Mouse (Mus musculus) stomach, postnatal 0 days (tissue): ENCODE measurements around the gene Gm11011. TPM values are rescaled to one million over a fixed set of nuclear protein-coding genes. Genes with fewer than 3 reads are reported as not detected.
A peak's percentile ranks its signal among the peaks of the same experiment; 100 is the strongest.
"Not testable (repeated sequence)": the region's sequence is repeated elsewhere in the genome, so short reads cannot be mapped to it uniquely, and the experiment has no call there.

Experiments
- ATAC-seq: fragments of 200-750 bp; cut with Nextera tagmentation; 2 replicates; pipeline ENCODE4 v1.8.0; 2017; ENCODE audit not compliant: low FRiP score, low TSS enrichment
- DNase-seq: peaks from one replicate; pipeline ENCODE4 v3.0.0-alpha.2; 2016; ENCODE audit warnings: low spot score
- H3K27ac ChIP-seq: fragments of 300-500 bp; sonication (generic); replicated peaks from 2 replicates; pipeline ENCODE4 v1.5.1; 2014; ENCODE audit warnings: mild to moderate bottlenecking, control low read depth
- H3K27me3 ChIP-seq: fragments of 300-500 bp; sonication (generic); 2 replicates; pipeline ENCODE4 v1.6.1; 2014; ENCODE audit warnings: low read length; ENCODE audit not compliant: control insufficient read depth, insufficient read depth
- H3K36me3 ChIP-seq: fragments of 300-500 bp; sonication (generic); 2 replicates; pipeline ENCODE4 v1.6.1; 2014; ENCODE audit warnings: low read length, mixed read lengths; ENCODE audit not compliant: control insufficient read depth, insufficient read depth
- H3K4me1 ChIP-seq: fragments of 300-500 bp; sonication (generic); replicated peaks from 2 replicates; pipeline ENCODE4 v1.6.1; 2014; ENCODE audit warnings: antibody characterized with exemption; ENCODE audit not compliant: control insufficient read depth, insufficient read depth
- H3K4me2 ChIP-seq: fragments of 300-500 bp; sonication (generic); replicated peaks from 2 replicates; pipeline ENCODE4 v1.6.1; 2014; ENCODE audit warnings: low read depth, mild to moderate bottlenecking, control low read depth, moderate library complexity
- H3K4me3 ChIP-seq: fragments of 300-500 bp; sonication (generic); 2 replicates; pipeline ENCODE4 v1.5.1; 2014; ENCODE audit warnings: low read depth, low read length, control low read depth
- H3K9ac ChIP-seq: fragments of 300-500 bp; sonication (generic); 2 replicates; pipeline ENCODE4 v1.6.1; 2014; ENCODE audit warnings: mild to moderate bottlenecking, low read length, control low read depth, mixed read lengths
- H3K9me3 ChIP-seq: fragments of 300-500 bp; sonication (generic); 2 replicates; pipeline ENCODE4 v1.6.1; 2016; ENCODE audit warnings: low read length; ENCODE audit not compliant: control insufficient read depth
- CTCF ChIP-seq: IDR thresholded peaks from 2 replicates; pipeline ENCODE4 v1.5.1; 2016; ENCODE audit warnings: antibody characterized with exemption, low read depth, mild to moderate bottlenecking, moderate library complexity
- EP300 ChIP-seq: optimal IDR thresholded peaks from 2 replicates; pipeline ENCODE3; 2016; ENCODE audit warnings: antibody characterized with exemption
- WGBS: fragments of 180-500 bp; shearing (Covaris S2); extraction: QIAGEN DNeasy Blood & Tissue Kit; methylation state at CpG from one replicate; pipeline ENCODE4 v1.1.7; 2014; 5-methylcytosine and 5-hydroxymethylcytosine counted together
- polyA plus RNA-seq: library from polyadenylated mRNA; unstranded; fragments of >200 nt; fragmentation: Nextera tagmentation; extraction: Ambion mirVana; gene quantifications from 2 replicates; pipeline ENCODE4 v1.2.1, GENCODE M21; 2015

The Gm11011 gene
- polyA plus RNA-seq: not detected in 2 replicates

GRCm38 (mm10) chr2:169587645-169588044 is at the start of gene Gm11011:
Gene Gm11011, minus strand, starts transcription at chr2:169587745.
- ATAC-seq, H3K36me3 ChIP-seq: not testable (repeated sequence)

GRCm38 (mm10) chr2:169636414-169636813 is 48.9 kb upstream of the Gm11011 start:
- Histone ChIP-seq H3K4me3 (peak overlapping the region; percentile 21; the same call in 1 of the 2 replicates), H3K9me3 (no peaks in the 10 kb centered on the region), H3K4me2 (peak overlapping the region; percentile 89), H3K27me3 (no peaks in the 10 kb centered on the region), H3K27ac (peak overlapping the region; percentile 61), H3K4me1 (no peaks in the 10 kb centered on the region), H3K36me3 (no peaks in the 10 kb centered on the region), H3K9ac (no peak overlapping the region; the same call in 1 of the 2 replicates)
- ATAC-seq: no peak
- 27% methylated on average over 4 of the region's 4 CpGs for WGBS
- TF ChIP-seq EP300 (no peak), CTCF (no peak)
- no peak for DNase-seq

More at GRCm38 (mm10) chr2:169587645-169588044, at the start of gene Gm11011:
- not testable (repeated sequence) for H3K9me3 ChIP-seq, DNase-seq, H3K4me1 ChIP-seq, H3K9ac ChIP-seq, H3K4me3 ChIP-seq, H3K27me3 ChIP-seq, H3K4me2 ChIP-seq
- H3K27ac ChIP-seq: 0 out of 2 replicates have a peak within 1 kb of the TSS, but pooled peaks have one; percentile 40

GRCm38 (mm10) chr2:169635428-169635827 is 47.9 kb upstream of the Gm11011 start:
- H3K4me3 ChIP-seq: peak overlapping the region; percentile 67
- DNase-seq (no peak), ATAC-seq (no peak)
- no peaks in the 10 kb centered on the region for H3K27me3 ChIP-seq
- H3K27ac ChIP-seq: peak overlapping the region; percentile 90
- no peaks in the 10 kb centered on the region for H3K9me3 ChIP-seq
- no peak for TF ChIP-seq EP300
- TF ChIP-seq CTCF: peak; percentile 10; the same call in 1 of the 2 replicates
- H3K4me2 ChIP-seq: peak overlapping the region; percentile 89
- WGBS: 20% methylated on average over 7 of the region's 7 CpGs
- no peaks in the 10 kb centered on the region for H3K4me1 ChIP-seq
- peak overlapping the region; percentile 45 for H3K9ac ChIP-seq
- no peaks in the 10 kb centered on the region for H3K36me3 ChIP-seq

- TF ChIP-seq CTCF: no peak
- DNase-seq: no peak
These were observed 47.3 kb upstream of the Gm11011 start for GRCm38 (mm10) chr2:169634619-169635382.

GRCm38 (mm10) chr2:169633491-169634289 is 46.1 kb upstream of the Gm11011 start:
- Histone ChIP-seq H3K4me2 (peak overlapping the region; percentile 89), H3K4me3 (peak overlapping the region; percentile 67), H3K9me3 (no peaks in the 10 kb centered on the region), H3K9ac (peak overlapping the region; percentile 81), H3K4me1 (no peaks in the 10 kb centered on the region), H3K27ac (peak overlapping the region; percentile 90), H3K27me3 (no peaks in the 10 kb centered on the region), H3K36me3 (no peaks in the 10 kb centered on the region)
- DNase-seq (peak; percentile 58), ATAC-seq (peak; percentile 69)
- 1% methylated on average over 38 of the region's 38 CpGs for WGBS
- no peak for TF ChIP-seq CTCF
- TF ChIP-seq EP300: no peak

More at GRCm38 (mm10) chr2:169634619-169635382, 47.3 kb upstream of the Gm11011 start:
- H3K27ac ChIP-seq: peak overlapping the region; percentile 90
- peak overlapping the region; percentile 67 for H3K4me3 ChIP-seq
- 16% methylated on average over 17 of the region's 17 CpGs for WGBS
- H3K4me1 ChIP-seq: no peaks in the 10 kb centered on the region
- no peak for ATAC-seq
- peak overlapping the region; percentile 81 for H3K9ac ChIP-seq
- H3K4me2 ChIP-seq: peak overlapping the region; percentile 89
- H3K36me3 ChIP-seq: no peaks in the 10 kb centered on the region
- no peaks in the 10 kb centered on the region for H3K9me3 ChIP-seq
- H3K27me3 ChIP-seq: no peaks in the 10 kb centered on the region
